Mouse (Mus musculus) ES-CJ7 (cell line): ENCODE results near the gene Gm17490.
A peak's percentile ranks its signal among the peaks of the same experiment; 100 is the strongest.

Experiments
- DNase-seq: peaks from one replicate; pipeline ENCODE4 v3.0.0; 2011; ENCODE audit warnings: low read depth, low spot score

Gm17490 gene

DNA sequence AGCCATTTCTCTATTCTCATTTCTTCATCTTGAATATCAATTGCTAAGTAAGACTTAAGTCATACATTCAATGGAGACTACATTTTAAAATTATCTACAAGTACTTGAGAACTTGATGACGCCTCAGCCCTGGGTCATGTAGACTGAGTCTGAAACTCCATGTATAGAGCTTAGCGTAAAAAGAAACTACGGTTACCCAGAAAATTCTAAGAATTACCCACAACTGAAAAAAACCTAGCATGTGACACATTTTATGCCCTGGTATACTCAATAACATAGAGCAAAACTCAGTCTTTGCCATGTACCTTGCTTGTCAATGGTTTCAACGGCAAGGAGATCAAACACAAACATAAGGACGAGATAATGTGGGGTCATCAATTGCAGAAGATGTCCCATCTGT lies at the start of gene Gm17490:
TSS of gene Gm17490 (minus strand) at position 375 of the 400 bp plus-strand sequence.
- no peak for DNase-seq

DNA sequence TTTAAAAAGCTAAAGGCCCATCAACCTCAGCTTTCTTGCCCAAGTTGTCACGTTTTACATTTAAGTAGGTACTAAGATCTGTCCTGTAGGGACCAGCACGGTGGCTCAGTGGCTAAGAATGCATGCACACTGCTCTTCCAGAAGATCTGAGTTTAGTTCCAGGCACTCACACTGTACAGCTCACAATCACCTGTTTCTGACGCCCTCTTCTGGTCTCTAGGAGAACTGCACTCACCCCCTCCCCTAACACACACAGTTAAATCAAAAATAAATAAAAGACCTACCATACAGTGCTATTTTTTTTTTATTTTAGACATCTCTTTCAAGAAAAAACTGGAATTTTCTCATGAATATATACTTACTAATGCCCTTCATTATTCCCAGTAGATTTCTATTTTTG lies 46.1 kb upstream of the Gm17490 start:
- peak; percentile 61 for DNase-seq

DNA sequence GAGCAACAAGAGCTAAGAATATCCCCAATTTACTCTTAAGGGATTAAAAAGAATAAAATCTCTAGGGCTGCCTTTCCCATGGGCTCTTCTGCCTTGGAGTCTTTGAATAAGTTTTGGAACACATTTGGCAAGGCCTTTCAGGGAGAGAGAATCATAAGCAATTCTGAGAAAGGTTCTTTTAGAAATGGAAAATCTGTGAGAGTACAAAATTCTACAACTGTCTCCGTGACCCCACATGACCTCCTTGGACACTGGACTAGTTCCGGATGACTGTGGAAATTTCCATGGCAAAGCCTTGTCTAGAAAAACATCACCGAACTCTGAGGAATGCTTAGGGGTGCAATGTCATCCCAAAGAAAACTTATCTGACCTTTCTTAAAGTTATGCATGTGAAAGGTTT lies 39.3 kb upstream of the Gm17490 start:
- DNase-seq, result no peak

DNA sequence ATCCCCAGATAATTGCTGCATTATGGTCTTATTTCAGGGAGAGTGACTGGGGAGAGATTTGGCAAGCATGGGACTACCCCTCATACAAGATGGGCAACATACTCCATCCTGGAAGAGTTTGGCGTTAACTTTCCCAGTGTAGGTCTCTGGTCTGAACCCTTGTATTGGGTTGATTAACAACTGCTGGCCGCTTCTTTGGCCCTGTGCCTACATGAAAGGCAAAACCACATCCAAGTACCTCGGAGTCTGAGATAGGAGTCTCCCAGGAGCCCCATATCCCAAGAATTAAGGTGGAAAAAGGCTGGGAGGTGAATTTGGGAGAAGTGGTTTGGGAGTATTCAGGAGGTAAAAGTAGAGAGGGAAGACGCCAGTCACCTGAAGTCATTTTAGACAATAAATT lies 38.7 kb upstream of the Gm17490 start:
- no peak for DNase-seq

DNA sequence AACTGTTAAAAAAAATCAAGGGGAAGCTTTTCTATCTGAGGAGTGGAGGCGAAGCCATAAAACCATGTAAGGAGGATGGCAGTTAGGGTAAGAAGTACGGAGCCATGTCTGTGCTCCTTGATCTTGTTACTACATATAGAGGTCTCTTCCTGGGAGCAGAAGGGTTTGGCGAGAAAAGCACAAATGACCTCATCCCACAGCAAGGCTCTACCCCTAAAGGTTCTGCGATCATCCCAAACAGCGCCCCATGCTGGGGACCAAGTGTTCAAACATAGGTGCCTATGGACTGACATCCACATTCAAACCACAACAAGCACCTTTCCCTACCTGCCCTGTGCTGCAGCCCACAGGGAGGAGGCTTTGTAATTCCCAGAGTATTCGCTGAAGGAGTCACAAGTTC lies 38.3 kb upstream of the Gm17490 start:
- DNase-seq, result peak; percentile 70

DNA sequence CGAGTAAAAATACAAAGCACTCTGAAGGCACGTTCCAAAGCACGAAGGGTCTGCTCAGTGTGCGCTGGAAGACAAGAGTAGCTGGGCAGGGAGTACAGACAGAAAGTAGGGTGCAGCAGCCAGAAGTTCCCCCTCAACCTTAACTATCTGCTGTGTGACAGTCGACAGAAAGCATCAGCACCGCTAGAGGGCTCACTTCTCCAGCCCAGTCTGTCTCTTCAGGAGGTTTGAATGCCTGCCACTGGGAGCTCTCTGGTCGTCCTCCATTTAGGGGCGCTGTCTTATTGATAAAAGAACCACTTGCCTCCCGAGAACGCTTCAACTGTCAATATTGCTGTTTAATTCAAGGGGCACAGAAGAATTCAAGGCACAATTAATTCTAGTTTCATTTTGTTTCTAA lies 37.9 kb upstream of the Gm17490 start:
- DNase-seq, result peak; percentile 90

DNA sequence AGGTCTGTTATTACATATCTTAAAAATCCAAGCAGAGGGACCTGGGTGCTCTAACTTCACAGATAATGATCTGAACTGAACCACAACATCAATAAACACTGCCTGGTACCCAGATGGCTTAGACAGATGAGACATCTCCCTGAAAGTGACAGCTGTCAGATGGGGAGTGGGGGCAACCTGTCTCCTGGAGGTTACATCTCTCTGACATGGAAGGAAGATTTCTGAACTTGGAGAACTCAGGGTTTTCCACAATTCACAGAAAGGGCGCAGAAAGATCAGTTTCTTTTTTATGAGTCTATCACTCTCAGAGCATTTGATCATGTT lies 36.8 kb upstream of the Gm17490 start:
- DNase-seq, result no peak

DNA sequence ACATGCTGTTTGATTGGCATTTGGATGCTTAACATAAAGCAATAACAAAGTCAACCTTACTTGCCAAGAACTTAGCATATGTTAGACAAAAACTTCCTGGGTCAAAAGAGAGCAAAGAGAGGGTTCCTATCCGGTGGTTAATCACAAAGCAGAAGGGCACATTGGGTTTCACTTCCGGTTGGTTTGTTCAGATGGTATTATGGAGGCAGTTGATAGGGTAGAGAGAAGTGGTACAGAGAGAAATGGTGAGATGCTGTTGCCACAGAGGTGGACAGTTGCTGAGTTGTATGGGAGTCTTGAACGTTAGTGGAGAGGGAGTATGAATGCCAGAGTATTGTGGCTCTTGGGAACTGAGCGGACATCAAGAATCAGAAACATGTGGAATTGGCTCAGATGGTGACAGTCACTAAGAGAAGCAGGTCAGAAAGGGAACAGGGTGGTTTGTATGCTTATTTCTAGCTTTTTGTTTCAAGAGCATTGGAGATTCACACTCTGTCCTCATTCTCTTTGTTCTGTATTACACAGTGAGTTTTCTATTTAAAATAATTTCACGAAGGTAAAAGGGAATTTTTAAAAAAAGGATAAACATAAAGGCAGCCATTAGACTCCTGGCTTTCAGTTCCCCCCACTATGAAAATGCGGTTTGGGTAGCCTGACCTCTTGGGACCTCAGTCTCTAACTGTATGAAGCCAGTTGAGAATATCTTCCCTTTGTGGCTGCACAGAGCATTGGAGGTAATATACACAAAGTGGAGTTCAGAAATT lies 36.3 kb upstream of the Gm17490 start:
- no peak for DNase-seq

DNA sequence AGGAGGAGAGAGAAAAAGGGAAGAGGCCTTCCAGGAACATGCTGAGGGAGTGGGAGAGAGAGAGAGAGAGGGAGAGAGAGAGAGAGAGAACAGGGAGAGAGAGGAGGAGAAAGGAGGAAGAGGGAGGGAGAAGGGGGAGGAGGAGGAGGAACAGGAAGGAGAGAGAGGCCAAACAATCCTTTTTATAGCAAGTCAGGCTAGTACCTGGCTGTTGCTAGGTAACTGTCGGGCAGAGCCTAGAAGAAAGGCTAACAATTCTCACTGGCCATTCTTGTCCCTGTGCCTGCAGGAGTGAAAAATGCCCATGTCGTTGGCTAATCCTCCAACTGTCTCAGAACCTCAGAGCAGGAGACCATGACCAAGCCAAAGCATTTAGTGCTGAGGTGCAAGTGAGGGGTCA lies 33.2 kb upstream of the Gm17490 start:
- DNase-seq, result no peak

DNA sequence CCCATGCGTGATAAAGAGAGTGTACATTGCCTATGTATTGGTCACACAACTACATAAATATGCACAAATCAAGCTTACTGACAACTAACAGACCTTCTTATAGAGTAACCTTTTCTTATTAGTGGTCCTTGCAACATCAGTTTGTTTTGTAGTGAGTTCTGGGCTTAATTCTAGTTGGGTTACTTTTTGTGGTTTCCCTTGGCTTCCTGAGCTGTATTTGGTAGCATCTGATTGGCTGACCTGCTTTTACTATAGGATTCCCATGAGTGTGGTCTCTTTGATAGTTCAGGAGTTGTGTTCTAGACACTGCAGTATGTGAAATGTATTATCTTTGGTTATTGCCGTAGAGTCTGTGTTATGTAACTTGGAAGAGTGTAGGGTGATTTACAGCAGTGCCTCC lies 31.5 kb upstream of the Gm17490 start:
- no peak for DNase-seq

DNA sequence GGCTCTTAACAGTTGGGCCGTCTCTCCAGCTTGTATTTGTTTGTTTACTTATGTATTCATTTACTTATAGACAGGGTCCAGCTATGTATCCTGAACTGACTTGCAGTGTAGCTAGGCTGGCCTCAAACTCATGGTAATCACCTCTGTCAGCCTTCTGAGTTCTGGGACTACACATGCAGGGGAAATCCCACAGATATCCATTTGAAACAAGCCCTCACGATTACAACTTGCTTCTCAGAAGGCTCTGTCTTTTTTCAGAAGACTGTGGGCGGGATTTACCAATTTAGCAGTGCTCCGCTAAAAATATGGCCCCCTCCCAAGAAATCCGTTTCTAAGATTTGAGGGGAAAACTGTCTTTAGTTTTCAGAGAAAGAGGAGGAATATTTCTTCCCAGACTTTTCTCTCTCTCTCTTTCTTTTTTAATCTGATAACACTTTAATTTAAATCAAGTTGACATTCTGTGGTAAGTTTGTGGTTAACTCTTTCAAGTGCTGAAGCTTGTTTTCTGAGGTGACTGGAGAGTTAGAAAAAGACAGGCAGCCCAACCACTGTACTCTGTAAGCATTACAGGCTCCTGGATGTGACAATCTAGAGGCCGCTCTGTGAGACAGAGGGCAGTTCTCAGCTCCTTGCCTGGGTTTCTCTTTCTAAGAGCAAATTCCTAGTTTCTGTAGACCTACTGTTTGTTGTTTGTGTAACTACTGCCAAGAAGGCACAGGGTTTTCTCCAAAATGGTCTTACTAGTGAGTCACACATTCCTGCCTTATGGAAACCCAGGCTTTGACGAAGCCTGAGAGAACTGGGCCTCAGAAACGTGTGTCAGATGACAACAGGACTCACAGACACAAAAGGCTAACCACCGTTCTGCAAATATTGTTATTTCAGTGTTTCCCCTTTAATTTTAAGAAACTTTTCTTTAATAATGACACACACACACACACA lies 29.2 kb upstream of the Gm17490 start:
- DNase-seq, result no peak

DNA sequence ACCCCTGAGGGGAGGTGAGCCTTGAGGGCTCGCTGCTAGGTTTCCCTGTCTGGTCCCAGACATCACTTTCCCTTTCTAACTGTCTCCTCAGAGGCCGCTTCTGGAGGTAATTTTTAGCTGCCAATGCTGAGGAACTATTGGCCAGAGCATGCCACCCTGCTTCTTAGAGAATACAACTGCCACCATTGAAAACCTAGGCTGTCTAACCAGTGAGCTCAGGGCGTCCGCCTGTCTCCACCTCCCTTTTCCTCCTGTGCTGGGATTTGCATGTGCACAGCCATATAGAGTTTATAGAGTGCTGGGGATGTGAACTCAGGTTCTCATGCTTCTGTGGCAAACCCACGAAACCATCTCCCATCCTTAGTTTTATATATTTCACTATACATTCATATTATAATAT lies 27.7 kb upstream of the Gm17490 start:
- DNase-seq, result no peak

DNA sequence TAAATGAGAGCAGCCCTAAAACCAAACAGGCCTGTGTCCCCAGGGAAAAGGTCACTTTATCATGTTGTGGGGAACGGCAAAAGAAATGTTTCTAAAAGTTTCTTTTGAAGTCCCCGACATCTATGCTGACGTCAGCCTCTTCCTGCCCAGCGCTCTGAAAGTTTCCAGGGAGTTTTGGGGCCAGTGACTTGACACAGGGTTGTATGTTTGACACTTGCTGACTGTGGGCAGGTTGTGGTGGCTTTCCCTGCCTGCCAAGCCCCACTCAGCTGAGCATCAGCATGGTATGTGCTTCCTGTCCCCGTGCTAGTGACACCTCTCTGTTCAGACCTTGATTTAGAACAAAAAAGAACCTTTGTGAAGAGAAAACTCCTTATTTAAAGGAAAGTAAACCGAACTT lies 27.3 kb upstream of the Gm17490 start:
- DNase-seq, result no peak

DNA sequence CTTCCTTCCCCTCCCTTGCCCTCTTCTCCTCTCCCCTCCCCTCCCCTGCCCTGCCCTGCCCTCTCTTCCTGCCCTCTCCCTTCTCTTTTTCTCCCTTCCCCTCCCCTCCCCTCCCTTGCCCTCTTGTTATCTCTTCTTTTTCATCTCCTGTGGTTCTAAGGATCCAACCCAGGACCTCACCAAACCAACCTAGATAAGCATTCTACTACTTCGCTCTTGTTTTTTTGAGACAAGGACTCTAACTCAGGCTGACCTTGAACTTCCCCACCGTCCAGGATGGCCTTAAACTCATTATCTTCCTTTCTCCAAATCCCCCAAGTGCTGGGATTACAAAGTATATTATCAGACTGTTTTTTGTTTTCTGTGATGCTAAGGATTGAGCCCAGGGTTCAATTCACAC lies 26.7 kb upstream of the Gm17490 start:
- no peak for DNase-seq

DNA sequence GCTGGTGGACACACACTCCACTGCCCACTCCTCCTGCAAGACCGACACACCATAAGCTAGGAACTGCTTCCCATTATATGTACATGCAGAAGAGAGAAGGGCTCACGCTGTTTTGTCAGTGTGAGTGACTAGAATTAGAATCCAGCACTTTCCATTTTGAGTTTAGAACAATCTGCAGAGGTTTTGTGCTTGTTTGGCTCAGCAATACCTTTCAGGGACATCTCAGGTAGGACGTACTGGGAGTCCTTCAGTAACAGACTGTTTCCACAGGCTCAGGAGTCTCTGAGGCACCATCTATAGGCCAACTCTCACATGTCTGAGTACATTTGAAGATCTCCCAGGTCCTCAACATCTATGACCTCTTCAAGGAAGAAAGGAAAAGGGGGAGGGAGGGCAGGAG lies 26.1 kb upstream of the Gm17490 start:
- DNase-seq, result no peak

DNA sequence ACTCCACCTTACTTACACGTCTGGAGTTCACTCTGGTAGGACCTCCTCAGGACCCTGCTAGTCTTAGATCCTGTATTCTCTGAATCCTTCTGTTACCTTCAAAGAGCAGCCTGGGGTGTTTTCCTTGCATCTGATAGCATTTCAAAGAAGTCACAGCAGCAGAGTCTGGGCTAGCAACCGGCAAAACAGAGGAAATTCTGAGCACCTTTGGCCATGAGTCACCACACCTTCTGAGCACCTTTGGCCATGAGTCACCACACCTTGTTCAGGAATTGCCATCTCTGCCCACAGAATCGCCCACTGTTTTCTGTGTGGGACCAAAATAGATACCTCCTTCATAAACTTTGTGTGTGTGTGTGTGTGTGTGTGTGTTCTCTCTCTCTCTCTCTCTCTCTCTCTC lies 25.4 kb upstream of the Gm17490 start:
- DNase-seq, result no peak

DNA sequence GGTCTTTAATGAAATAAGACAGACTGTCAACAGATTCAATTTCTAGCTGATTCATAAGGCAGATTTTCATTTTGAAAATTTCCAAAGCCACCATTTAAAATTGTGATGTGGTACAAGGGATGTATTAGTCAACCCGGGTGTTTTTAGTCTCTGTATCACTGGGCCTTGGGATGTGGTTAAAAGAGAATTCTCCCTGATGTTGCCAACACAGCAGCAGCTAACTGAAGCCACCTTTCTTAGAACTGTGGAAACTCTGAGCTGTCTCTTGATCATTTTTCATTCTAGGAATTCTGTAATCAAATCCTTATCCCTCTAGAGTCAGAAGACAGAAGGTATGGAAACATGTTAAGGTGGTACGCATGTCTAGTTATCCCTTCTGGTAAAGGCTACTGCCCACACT lies 19.2 kb upstream of the Gm17490 start:
- no peak for DNase-seq

DNA sequence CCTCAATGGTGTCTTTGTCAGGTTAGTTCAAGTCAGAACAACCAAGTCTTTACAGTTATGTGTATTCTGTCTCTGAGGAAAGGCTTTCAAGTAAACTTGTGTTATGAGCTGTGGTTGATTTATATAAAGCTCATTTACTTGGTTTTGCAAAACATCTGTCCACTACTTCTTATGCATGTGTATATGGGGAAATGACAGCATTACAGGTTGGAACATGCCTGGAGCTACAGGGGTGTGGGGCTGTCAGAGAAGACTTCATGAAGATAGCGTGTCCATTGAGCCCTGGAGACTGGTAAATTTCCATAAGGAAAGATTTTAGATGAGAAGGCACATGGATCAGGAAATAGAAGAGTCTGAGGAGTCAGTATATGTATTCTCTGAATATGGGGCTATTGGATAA lies 18.0 kb upstream of the Gm17490 start:
- no peak for DNase-seq

DNA sequence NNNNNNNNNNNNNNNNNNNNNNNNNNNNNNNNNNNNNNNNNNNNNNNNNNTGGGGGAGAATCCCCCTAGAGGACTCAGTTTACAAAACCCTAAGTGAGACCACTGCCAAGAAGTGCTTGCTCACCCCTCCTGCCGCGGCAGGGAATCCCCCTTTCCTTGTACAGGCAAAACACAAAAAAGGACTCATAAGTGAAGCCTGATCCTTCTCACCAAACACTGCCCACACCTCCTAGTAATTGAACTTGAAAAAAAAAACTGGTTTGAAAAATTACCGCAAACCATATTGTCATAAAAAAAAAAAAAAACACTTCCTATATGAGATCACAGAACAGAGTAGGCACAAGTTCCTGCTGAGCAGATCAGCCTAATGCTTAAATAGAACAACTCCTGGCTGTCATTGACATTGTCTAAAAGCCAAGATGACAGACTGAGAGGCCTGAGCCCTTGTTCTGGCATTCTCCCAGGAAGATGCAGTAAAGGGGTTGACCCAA lies 16.4 kb upstream of the Gm17490 start, which contains the start of gene Il2ra:
TSS of gene Il2ra (plus strand) at position 357 of the 491 bp plus-strand sequence.
- no peak for DNase-seq

DNA sequence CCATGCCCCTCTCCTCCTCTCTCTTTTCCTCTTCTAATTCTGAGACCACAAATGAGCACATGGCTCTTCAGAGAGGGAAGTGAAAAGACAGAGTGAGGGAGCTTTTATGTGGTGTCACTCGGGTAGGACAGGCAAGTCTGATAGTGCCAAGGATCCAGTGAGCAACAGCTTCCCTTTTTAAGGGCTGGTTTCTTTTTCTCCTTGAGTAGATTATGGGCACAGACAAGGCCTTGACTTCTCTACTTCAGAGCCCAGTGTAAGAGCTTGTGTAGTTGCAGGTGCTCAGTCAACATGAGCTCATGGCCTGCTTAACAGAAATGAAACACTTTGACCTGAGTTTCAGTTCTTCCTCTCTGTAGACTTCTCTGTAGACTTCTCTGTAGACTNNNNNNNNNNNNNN lies 11.1 kb upstream of the Gm17490 start:
- DNase-seq, result no peak

DNA sequence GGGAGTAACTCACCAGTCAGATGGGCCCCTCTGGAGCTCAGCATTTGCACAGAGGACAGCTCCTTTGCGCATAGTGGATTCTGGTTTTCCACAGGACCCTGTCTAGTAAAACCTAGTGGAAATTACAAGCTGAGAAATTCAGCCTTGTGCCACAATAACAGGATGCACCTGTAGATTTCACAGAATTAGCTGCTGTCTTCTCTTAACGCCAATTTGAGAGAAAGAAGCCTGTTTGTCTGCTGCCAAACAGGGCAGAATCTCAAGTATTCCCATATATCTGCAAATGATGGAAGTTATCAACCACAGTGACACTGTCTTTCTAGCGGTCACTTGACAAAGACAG lies 10.0 kb upstream of the Gm17490 start:
- DNase-seq, result no peak

DNA sequence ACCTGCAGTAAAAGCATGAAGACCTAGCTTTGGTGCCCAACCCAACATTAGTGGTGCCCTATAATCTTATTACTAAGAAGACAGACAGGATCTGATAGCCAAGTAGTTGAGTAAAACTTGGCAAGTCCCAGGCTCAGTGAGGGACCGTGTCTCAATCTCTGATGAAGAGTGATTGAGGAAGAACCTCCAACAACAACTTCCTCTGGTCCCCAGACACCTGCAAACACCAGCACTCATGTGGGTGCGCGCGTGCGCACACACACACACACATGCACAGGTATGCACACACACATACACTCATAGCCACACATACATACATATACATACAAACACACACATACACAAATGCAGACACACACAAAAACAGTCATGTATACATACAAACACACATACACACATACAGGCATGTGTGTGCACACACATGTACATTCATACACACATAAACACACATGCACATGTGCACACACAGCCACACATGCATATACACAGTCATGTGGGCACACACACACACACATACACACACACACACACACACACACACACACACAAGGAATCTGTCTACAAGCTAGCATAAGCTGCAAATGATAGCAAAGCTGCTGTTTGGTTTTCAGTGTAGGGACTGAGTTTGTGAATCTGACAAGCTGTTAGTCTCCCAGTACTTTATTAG lies 9.5 kb upstream of the Gm17490 start:
- DNase-seq, result no peak
